ENCODE assay signal across 9 mouse cellular contexts in genomic region chr2:102118988-102119460, GRCm38 (mm10).
DNase-seq lines count a peak whose midpoint lies in the region; ATAC-seq and TF ChIP-seq lines count a peak whose summit lies in the region.
"Had no signal": no experiment of that assay in that cellular context is flagged by ENCODE, and none has a peak within 500 bp of the region (broad histone marks: within the 10 kb centered on the region; RNA-seq: fewer than 3 reads in every experiment).

No protein-coding gene starts in this region.

- DNase-seq in CD4-positive, CD25-positive, alpha-beta regulatory T cell, adult 2 months (ENCODE audit: low read depth, low spot score) = peak; percentile 14
- no peak for DNase-seq in midbrain, embryonic 14.5 days
- DNase-seq in midbrain, postnatal 0 days (ENCODE audit: low spot score) = no peak
- DNase-seq in heart, postnatal 36 days = peak; percentile 29 to 37
- peak; percentile 63 for DNase-seq in thymus, postnatal 0 days (ENCODE audit: low spot score)
- no peak for DNase-seq in adrenal gland, adult 8-10 months

- no peaks in the 10 kb centered on the region for H3K27me3 ChIP-seq in midbrain, embryonic 14.5 days (ENCODE audit: control insufficient read depth, insufficient read depth, low read length)
- H3K27me3 ChIP-seq in midbrain, postnatal 0 days (ENCODE audit: insufficient read depth, low read length) = no peaks in the 10 kb centered on the region
- H3K27me3 ChIP-seq in intestine, postnatal 0 days (replicated peaks; ENCODE audit: control insufficient read depth, insufficient read depth, low read length) = no peaks in the 10 kb centered on the region

- no peak overlapping the region for H3K9ac ChIP-seq in midbrain, embryonic 14.5 days (replicated peaks; ENCODE audit: low read length)
- H3K9ac ChIP-seq in midbrain, postnatal 0 days (replicated peaks; ENCODE audit: low read length, poor library complexity, severe bottlenecking) = no peak overlapping the region
- no peak overlapping the region for H3K9ac ChIP-seq in intestine, postnatal 0 days (ENCODE audit: low read depth, low read length)
- H3K9ac ChIP-seq: hindbrain, embryonic 14.5 days had no signal

- no peaks in the 10 kb centered on the region for H3K36me3 ChIP-seq in midbrain, embryonic 14.5 days (ENCODE audit: control insufficient read depth, insufficient read depth, low read length)
- H3K36me3 ChIP-seq in midbrain, postnatal 0 days (ENCODE audit: insufficient read depth, low read length) = no peaks in the 10 kb centered on the region
- H3K36me3 ChIP-seq in intestine, postnatal 0 days (ENCODE audit: control insufficient read depth, insufficient read depth) = no peaks in the 10 kb centered on the region

- ATAC-seq in CD4-positive, CD25-positive, alpha-beta regulatory T cell, adult 4 months = no peak
- no peak for ATAC-seq in midbrain, embryonic 14.5 days (ENCODE audit: low FRiP score, low TSS enrichment)
- ATAC-seq in midbrain, postnatal 0 days (ENCODE audit: low FRiP score) = no peak
- ATAC-seq in intestine, postnatal 0 days = no peak

- intact Hi-C loops in heart, postnatal 36 days (cut with DNase I) = no loop called here

- WGBS in midbrain, embryonic 14.5 days = 20% methylated on average over 15 of the region's 15 CpGs
- 38% methylated on average over 15 of the region's 15 CpGs for WGBS in midbrain, postnatal 0 days
- WGBS in intestine, postnatal 0 days = 41% methylated on average over 15 of the region's 15 CpGs

- no peak overlapping the region for H3K4me2 ChIP-seq in midbrain, embryonic 14.5 days (ENCODE audit: low read length)
- H3K4me2 ChIP-seq in midbrain, postnatal 0 days (ENCODE audit: low read depth, low read length, poor library complexity, severe bottlenecking) = no peak overlapping the region
- H3K4me2 ChIP-seq in intestine, postnatal 0 days (replicated peaks; ENCODE audit: low read depth) = no peak overlapping the region
- H3K4me2 ChIP-seq: hindbrain, embryonic 14.5 days had no signal

- peak overlapping the region; percentile 17; the same call in 1 of the 2 replicates for H3K27ac ChIP-seq in midbrain, embryonic 14.5 days (replicated peaks; ENCODE audit: low read depth, low read length)
- no peak overlapping the region for H3K27ac ChIP-seq in midbrain, postnatal 0 days (ENCODE audit: low read depth, low read length)
- no peak overlapping the region for H3K27ac ChIP-seq in intestine, postnatal 0 days (ENCODE audit: low read depth, low read length)
- H3K27ac ChIP-seq: hindbrain, embryonic 14.5 days had no signal

- TF ChIP-seq CTCF in midbrain, postnatal 0 days (IDR thresholded peaks at IDR 0.05) = no peak
- TF ChIP-seq CTCF in intestine, postnatal 0 days (IDR thresholded peaks at IDR 0.05; ENCODE audit: low read depth) = no peak

- no peak overlapping the region for H3K4me3 ChIP-seq in midbrain, embryonic 14.5 days (replicated peaks; ENCODE audit: low read depth, low read length)
- H3K4me3 ChIP-seq in midbrain, postnatal 0 days (ENCODE audit: low read depth, low read length) = no peak overlapping the region
- H3K4me3 ChIP-seq in intestine, postnatal 0 days (ENCODE audit: low read depth, low read length) = no peak overlapping the region

- no peaks in the 10 kb centered on the region for H3K9me3 ChIP-seq in midbrain, embryonic 14.5 days (ENCODE audit: control insufficient read depth, low read length)
- no peaks in the 10 kb centered on the region for H3K9me3 ChIP-seq in midbrain, postnatal 0 days (ENCODE audit: low read length)
- H3K9me3 ChIP-seq in intestine, postnatal 0 days (ENCODE audit: control insufficient read depth) = no peaks in the 10 kb centered on the region

- peaks cover 44% of the 10 kb centered on the region for H3K4me1 ChIP-seq in midbrain, embryonic 14.5 days (ENCODE audit: control insufficient read depth, insufficient read depth, low read length)
- peaks cover 3% of the 10 kb centered on the region; the same call in 1 of the 2 replicates for H3K4me1 ChIP-seq in midbrain, postnatal 0 days (ENCODE audit: insufficient read depth, low read length)
- no peaks in the 10 kb centered on the region for H3K4me1 ChIP-seq in intestine, postnatal 0 days (replicated peaks; ENCODE audit: control insufficient read depth, insufficient read depth, low read length)

Comparison
In these comparisons a context has a peak if more than half of its experiments do, and no peak if none do; other contexts are left out.
1. DNase-seq: peak in CD4-positive, CD25-positive, alpha-beta regulatory T cell, adult 2 months (single experiment), heart, postnatal 36 days (2 of 2) and thymus, postnatal 0 days (single experiment); none in midbrain, embryonic 14.5 days (single experiment), midbrain, postnatal 0 days (single experiment) and adrenal gland, adult 8-10 months (single experiment).